Mouse (Mus musculus): ENCODE results near the gene Cs.

Cs gene

GRCm38 (mm10) chr10:128400338-128400737 is 62.8 kb downstream of the Cs start:
- CTCF ChIA-PET = interaction anchor here in 3 of 4 experiments (0.7 to 1.0 kb wide), 6 partner anchors 22 to 118 kb away, joined by 3 read pairs; no protein-coding TSS in a partner anchor
- POLR2A ChIA-PET = interaction anchor here in 3 of 4 experiments (0.5 to 2.4 kb wide), 26 partner anchors 10 to 311 kb away, joined by 3 to 15 read pairs (median 4); partner anchors contain the start of genes Nabp2 (in 3 of the 3), Rnf41 (in 3 of the 3), Ankrd52 (in 1 of the 3) and Baz2a (in 1 of the 3)

GRCm38 (mm10) chr10:128401056-128401455 is 63.5 kb downstream of the Cs start, which contains the start of gene Slc39a5:
TSS of gene Slc39a5 (minus strand) at chr10:128401229.
- ChIA-PET CTCF (interaction anchor here in 2 of 4 experiments (0.5 to 1.0 kb wide), 3 partner anchors 10 to 88 kb away, joined by 3 read pairs; partner anchors contain the start of genes Nabp2 (in 1 of the 2) and Rnf41 (in 1 of the 2)), POLR2A (interaction anchor here in 3 of 4 experiments (0.6 to 2.4 kb wide), 12 partner anchors 10 to 183 kb away, joined by 3 to 15 read pairs (median 5); partner anchors contain the start of genes Nabp2 (in 2 of the 3), Rnf41 (in 2 of the 3), Coq10a (in 1 of the 3) and Zc3h10 (in 1 of the 3))

GRCm38 (mm10) chr10:128401638-128402037 is 64.1 kb downstream of the Cs start:
- ChIA-PET POLR2A (interaction anchor here in 3 of 4 experiments (0.6 to 1.9 kb wide), 4 partner anchors 10 to 31 kb away, joined by 4 to 10 read pairs (median 7); partner anchors contain the start of genes Nabp2 (in 2 of the 3) and Rnf41 (in 2 of the 3)), CTCF (interaction anchor here in 2 of 4 experiments (0.5 to 1.0 kb wide), 2 partner anchors 10 to 43 kb away, joined by 3 read pairs; partner anchors contain the start of genes Nabp2 (in 1 of the 2) and Rnf41 (in 1 of the 2))

- POLR2A ChIA-PET = interaction anchor here in 3 of 4 experiments (0.7 to 1.1 kb wide), 3 partner anchors 9 to 78 kb away, joined by 3 read pairs; no protein-coding TSS in a partner anchor
- CTCF ChIA-PET = interaction anchor here in 1 of 4 experiments (0.6 kb wide), 1 partner anchor 32 kb away, joined by 3 read pairs; no protein-coding TSS in a partner anchor
These were observed 66.4 kb downstream of the Cs start for GRCm38 (mm10) chr10:128403931-128404330.

GRCm38 (mm10) chr10:128408591-128409535 is 71.3 kb downstream of the Cs start:
- POLR2A ChIA-PET = interaction anchor here in 2 of 4 experiments (0.6 to 3.8 kb wide), 2 partner anchors 30 to 33 kb away, joined by 3 to 43 read pairs; partner anchors contain the start of gene Ankrd52 (in 1 of the 2)
- CTCF ChIA-PET = no interaction called here

GRCm38 (mm10) chr10:128409692-128410559 is 72.4 kb downstream of the Cs start:
- ChIA-PET CTCF (interaction anchor here in 3 of 4 experiments (0.7 to 2.5 kb wide), 14 partner anchors 11 to 503 kb away, joined by 3 to 19 read pairs (median 7); partner anchors contain the start of genes Ankrd52 (in 1 of the 3), Coq10a (in 1 of the 3), Esyt1 (in 1 of the 3) and Pa2g4 (in 1 of the 3)), POLR2A (interaction anchor here in 3 of 4 experiments (0.5 to 3.8 kb wide), 25 partner anchors 10 to 327 kb away, joined by 3 to 43 read pairs (median 13); partner anchors contain the start of genes Coq10a (in 2 of the 3), Myl6 (in 2 of the 3), Ankrd52 (in 1 of the 3) and Atp5b (in 1 of the 3))

- POLR2A ChIA-PET = interaction anchor here in 3 of 4 experiments (0.5 to 3.8 kb wide), 51 partner anchors 8 to 742 kb away, joined by 3 to 43 read pairs (median 10); partner anchors contain the start of genes Ankrd52 (in 3 of the 3), Coq10a (in 3 of the 3), Myl6b (in 3 of the 3) and Myl6 (in 2 of the 3)
- CTCF ChIA-PET = interaction anchor here (0.7 to 2.5 kb wide), 26 partner anchors 11 to 850 kb away, joined by 3 to 19 read pairs (median 6); partner anchors contain the start of genes Ankrd52 (in 1 of the 4), Coq10a (in 1 of the 4), Erbb3 (in 1 of the 4) and Esyt1 (in 1 of the 4)
These were observed 73.0 kb downstream of the Cs start for GRCm38 (mm10) chr10:128410560-128410845.

GRCm38 (mm10) chr10:128411211-128412054 is 73.9 kb downstream of the Cs start, which contains the start of the genes Nabp2 and Rnf41:
TSS of gene Nabp2 (minus strand) at chr10:128411492.
TSS of gene Rnf41 (plus strand) at chr10:128411657.
- POLR2A ChIA-PET = interaction anchor here (0.5 to 3.8 kb wide), 154 partner anchors 9 to 1072 kb away, joined by 3 to 43 read pairs (median 5); partner anchors contain the start of genes Ankrd52 (in 3 of the 4), Cnpy2 (in 3 of the 4), Coq10a (in 3 of the 4) and Esyt1 (in 3 of the 4)
- CTCF ChIA-PET = interaction anchor here (0.5 to 2.5 kb wide), 66 partner anchors 9 to 1590 kb away, joined by 3 to 19 read pairs (median 4); partner anchors contain the start of genes Esyt1 (in 3 of the 4), Ankrd52 (in 2 of the 4), Myl6 (in 2 of the 4) and Baz2a (in 1 of the 4)

GRCm38 (mm10) chr10:128412055-128412381 is 74.5 kb downstream of the Cs start:
- POLR2A ChIA-PET = interaction anchor here (0.5 to 3.8 kb wide), 122 partner anchors 9 to 750 kb away, joined by 3 to 43 read pairs (median 6); partner anchors contain the start of genes Ankrd52 (in 3 of the 4), Cnpy2 (in 3 of the 4), Myl6b (in 3 of the 4) and Stat2 (in 3 of the 4)

More at GRCm38 (mm10) chr10:128412055-128412381, 74.5 kb downstream of the Cs start:
- CTCF ChIA-PET = interaction anchor here (0.6 to 2.5 kb wide), 41 partner anchors 8 to 851 kb away, joined by 3 to 19 read pairs (median 5); partner anchors contain the start of genes Esyt1 (in 3 of the 4), Ankrd52 (in 2 of the 4), Baz2a (in 1 of the 4) and Cnpy2 (in 1 of the 4)

Data from embryonic stem cell, embryonic (primary cell).